Mouse (Mus musculus) adrenal gland, postnatal 10 days (tissue): ENCODE results near the gene Mtm1. TPM values are rescaled to one million over a fixed set of nuclear protein-coding genes. Genes with fewer than 3 reads are reported as not detected.

Experiments
- DNase-seq: peaks from one replicate; pipeline ENCODE4 v3.0.0; 2021; ENCODE audit warnings: mixed read lengths
- long read RNA-seq, 2 experiments: library from polyadenylated mRNA; stranded (forward); transcript quantifications; one replicate each; pipeline ENCODE4 v2.0.0; 2021
- total RNA-seq, 2 experiments: library from RNA; stranded (reverse); gene quantifications; 2 replicates each; pipeline ENCODE4 v1.2.3; 2021

Gene Mtm1
- 10 to 100 TPM; 18.2 to 32.6 TPM for total RNA-seq
- long read RNA-seq, experiment 1, transcript Mtm1-203 (15 exons, 3,379 nt) = major isoform, 11 of 17 reads
- long read RNA-seq, experiment 1, partial matches to known transcripts = 4 of 17 reads
- long read RNA-seq, experiment 1, other reads (novel, unspliced or antisense) = 2 of 17 reads
- long read RNA-seq, experiment 2, transcript Mtm1-203 (15 exons, 3,379 nt) = major isoform, 14 of 19 reads
- long read RNA-seq, experiment 2, partial matches to known transcripts = 4 of 19 reads
- long read RNA-seq, experiment 2, other reads (novel, unspliced or antisense) = 1 of 19 reads

DNA sequence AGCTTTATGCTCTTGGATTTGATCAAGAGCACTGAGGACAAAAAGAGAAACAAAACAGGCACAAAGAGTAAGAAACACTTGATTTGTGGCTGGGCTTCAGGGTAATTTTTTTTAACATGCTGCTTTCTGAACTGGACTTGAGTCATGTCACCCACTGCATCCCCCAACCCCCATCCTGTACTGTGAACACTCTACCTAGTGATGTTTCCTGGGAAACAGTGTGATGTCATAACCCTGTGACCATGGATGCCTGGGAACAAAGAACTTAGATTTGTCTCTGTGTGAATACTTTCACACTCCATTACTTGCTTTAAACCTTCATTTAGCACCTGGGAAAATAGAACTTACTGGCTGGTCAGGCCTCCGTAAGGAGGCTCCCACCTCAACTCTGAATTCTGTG, at the start of gene Mtm1:
Mtm1 (plus strand) TSS at position 301 of the 400 bp plus-strand sequence.
- no peak for DNase-seq

DNA sequence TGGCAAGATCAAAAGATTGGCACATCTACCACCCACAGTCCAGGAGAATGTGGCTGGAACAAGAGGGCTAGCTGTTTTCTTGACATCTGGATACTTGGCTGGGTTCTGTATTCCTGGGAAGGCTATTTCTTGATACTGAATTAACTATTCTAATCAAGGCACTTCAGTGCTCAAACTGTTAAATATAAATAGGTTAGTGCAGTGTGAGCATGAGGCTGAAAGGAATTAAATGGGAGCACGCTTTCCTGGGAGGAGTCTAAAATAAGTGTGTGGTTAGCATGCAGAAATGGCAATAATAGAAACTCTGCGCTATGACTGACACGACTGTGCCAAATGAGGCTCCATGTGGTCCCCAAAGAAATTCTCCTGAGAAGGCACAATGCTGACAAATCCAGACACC, 29.0 kb upstream of the Mtm1 start:
- no peak for DNase-seq

DNA sequence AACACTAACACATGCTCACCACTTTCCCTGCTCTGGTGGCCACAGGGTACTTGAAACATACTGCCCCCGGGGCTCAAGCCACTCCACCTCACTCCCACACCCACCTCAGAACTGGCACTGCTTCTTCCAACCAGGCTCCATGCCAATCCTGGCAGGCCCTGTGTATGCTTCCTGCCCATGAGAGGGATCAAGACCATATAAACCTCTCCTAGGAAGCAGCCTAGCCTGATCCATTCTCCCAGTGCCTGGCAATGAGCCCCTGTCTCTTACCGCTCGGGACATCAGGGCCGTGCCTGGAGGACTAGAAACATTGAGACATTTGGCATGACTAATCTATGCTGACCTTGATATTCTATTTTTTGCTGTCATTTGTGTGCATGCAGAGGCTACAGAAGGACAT, 26.9 kb upstream of the Mtm1 start:
- DNase-seq = peak; percentile 63

DNA sequence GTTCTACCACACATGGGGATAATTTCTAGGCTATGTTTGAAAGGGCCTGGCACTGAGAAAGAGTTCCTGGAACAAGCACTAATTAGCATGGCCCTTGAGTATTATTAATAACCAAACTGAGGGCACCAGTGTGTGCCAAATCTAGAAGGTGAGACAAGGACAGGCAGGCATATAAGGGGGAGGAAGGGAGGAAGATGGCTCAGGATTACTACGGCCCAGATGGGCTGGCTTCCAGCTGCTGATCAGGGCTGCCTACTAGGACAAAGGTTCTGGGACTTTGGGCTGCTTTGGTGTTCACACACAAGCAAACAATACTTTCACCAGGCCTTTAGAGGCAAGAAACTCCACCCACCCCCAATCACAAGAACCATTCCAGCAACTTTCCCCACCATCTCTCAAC, 24.2 kb upstream of the Mtm1 start:
- DNase-seq = peak; percentile 44

DNA sequence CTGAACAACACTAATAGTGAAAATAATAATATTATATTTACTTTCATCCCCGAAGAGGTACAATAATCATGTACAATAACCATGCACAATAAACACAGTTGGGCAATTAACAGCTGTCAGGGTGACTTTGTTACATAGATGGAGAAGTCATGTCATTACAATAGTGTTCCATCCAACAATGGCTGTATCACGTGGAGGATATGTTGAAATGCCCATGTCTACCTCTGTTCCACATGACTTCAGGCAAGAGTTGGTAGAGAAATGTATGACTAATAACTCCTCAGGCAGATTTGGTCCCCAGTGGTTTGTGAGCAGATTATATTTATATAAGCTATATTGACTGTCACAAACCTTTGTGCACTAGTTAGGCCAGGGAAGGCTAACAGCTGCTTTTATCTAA, 5.8 kb upstream of the Mtm1 start:
- DNase-seq = no peak

DNA sequence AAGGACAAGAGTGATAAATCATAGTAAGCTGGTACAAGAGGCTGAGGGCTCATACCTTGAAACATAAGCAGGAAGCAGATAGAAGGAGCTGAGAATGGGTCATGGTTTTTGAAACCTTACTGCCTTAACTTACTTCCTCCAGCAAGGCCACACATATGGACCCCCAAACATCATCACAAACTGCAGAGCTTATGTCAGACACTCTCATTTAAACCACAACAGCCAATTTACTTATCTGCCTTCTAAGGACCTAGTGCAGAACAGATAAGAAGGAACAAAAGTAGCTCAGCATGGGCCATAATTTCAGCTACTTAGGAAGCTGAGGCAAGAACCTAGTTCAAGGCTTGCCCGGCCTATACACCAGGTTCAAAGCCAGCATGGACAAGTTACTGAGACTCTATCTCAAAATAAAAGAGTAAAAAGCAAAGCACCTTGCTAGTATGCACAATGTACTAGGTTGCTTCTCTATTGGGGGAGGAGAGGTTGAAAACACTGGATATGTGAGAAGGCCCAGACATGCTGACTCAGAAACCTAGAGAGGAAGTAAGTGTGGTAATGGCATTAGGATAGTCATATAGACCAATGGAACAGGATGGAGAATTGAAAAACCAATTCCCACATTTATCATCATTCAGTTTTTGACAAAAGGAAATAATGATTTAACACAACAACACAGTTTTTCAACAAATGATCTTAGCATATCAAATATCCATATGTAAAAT, 4.6 kb upstream of the Mtm1 start:
- no peak for DNase-seq

DNA sequence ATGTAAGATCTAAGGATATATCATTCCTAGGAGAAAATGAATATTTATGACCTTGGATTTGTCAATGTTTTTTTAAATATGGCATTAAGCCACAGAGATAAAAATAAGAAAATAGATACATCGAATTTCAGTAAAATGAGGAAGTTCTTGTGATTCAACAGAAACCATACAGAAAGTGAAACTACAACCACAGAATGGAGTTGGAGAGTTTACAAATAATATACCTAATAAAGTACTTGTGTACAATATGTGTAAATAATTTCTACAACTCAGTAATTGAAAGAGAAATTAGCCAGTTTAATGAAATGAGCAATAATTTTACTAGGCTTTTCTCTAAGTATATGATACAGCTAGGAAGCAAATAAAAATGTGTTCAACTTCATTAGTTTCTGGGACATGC, 4.0 kb upstream of the Mtm1 start:
- DNase-seq = no peak

DNA sequence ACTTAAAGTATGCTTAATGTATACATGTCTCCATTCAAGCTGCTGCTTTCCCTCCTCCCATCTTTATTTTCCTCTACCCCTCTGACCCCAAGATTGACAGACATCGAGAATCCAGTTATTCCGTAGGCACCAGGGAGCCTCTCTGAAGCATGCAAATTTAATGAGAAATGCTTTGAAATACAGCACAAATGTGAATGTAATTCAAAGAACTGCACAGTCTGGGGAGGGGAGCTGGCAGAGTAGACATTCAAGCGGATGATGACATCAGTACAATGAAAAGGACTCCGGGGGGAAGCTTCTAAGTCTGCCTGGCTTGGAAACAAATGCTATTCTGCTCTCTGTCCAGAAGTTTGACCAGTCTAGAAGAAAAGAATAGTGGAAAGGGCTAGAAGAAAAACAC, 2.3 kb downstream of the Mtm1 start:
- no peak for DNase-seq

DNA sequence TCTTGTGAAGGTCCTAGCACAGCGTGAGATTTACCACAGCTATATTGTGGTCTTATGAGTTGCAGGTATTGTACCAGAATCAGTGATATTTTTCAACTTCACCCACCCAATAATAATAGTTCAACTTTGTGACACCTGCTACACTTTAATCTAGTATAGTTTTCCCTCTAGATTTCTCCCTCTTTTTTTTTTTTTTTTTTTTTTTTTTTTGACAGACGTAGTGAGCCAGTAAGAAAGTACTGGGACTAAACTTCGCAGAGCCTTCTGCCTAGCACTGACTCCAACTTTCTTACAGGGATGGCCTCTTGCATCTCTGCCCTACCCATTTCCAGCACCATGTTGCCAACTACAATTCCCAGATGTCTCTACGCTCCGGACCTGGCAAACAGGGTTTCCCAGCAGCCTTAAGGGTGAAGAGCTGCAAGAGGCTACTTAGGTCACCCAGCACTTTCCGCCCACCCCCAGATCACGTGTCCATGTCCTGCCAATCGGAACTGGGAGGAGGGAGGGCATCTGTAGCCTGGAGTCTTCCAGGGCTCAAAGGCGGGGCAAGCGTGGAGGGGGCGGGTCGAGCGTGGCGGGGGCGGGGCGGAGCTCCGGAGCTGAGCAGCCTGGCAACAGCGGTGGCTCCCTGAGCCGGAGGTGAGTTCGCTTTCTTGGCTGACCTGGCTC, 4.0 kb downstream of the Mtm1 start:
- peak; percentile 89 for DNase-seq

DNA sequence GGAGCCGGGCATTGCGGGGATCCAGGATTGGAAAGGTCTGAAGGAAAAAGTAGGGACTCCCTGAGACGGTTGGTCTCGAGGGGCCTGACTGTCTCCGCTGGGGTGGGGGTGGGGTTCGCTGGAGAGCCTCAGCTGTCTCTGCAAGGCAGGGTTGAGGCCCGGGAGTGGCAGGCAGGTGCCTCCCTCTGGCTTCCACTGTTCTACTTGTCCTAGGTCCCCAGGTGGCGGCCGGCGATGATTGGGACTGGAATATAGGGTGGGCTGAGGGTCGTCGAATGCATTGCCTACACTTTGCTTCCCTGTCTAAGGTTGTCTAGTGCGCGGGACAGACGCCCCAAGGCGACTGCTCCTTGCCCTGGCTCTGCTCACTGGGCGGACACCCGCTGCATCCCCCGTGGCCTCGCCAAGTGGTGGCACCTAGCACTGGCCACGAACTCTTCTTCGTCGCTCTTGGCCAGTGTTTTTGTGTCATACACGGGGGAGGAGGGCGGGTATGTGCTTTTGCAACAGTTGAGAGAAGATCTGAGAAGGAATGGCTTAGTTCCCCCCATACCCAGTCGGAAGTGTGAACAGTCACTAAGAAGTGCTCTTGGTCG, 4.6 kb downstream of the Mtm1 start:
- peak; percentile 41 for DNase-seq

DNA sequence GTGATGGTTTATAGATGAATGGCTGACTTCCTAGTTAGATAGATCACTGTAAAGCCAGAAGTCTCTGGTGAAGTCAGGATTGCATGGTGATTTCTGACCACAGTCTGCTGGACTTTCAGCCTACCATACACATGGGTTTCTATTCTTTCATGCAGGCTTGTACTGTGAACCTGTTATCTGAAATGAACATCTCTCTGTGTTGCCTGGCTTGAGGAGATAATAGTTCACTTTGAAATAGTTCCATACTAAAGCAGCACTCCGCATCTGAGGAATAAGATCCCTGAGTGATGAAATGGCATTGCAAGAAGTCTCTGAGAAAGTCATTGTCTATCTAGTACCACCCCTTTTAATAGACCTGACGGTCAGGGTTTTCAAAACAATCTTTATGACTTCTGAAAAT, 6.3 kb downstream of the Mtm1 start:
- DNase-seq = no peak

DNA sequence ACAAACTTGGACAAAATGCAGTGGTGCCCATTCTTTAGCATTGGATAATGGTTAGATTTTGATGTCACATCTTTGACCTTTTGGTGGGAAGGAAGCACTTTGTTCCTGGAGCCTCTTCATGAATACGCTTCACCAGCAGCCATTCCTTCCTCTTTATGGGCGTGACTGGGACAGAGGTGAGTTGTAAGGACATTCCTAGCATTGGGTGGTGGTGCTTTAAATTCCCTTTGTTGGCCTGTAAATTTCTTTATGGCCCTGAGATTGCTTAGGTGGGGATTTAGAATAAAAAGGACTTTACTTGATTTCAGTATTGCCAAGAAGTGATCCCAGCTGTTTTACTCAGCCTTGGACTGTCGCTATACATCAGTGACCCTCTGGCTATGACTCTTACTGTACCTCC, 8.3 kb downstream of the Mtm1 start:
- no peak for DNase-seq

DNA sequence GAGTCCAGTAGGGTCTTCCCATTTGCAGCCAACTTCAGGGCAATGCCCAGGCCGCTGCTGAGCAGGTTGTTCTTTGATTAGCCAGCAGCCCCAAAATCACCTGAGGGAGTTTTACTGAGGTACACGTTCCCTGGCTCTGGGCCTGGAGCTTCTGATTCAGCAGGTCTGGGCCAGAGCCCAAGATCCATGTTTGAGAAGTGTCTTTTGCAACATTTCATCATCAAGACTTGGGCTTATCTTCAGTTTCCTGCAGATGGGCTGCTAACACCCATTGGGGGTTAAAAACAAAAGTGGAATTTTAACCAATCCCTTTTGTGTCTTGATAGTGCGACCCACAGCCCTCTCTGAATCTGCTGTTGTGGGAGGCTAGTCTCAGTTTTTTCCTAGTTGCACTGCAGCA, 10.3 kb downstream of the Mtm1 start:
- peak; percentile 37 for DNase-seq

DNA sequence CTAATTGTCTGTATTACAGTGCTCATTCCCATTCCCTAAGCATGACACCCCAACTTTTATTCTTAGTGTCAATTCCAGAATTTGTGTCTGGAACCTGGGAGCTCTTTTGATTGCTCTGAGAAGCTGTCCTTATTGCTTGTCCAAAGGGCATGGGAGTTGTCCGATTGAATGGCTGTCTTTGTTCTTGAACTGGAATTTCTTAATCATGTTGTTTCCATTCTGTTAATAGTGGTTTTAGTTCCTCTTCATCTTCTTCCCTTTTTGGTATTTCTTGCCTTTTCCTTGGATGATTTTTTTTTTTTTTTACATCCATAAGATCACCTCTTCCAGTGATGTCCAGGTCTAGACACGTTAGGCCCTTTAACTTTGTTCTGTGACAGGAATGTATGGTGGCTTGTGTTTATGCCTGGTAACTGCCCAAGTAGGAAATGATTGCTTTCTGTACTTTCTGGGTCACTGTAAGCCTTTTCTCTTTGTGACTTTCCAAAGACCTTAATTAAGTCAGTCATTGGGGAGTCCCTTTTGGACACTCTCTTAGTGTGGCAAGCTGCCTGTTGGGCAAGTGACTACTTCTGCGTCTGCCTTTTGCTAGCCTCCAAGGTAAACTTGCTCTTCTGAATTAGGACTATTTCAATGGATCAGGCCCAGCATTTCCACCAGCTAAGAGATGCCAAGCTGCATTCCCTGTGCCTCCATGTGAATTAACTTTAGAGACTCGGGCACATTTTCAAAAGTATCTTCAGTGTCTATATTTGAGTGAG, 12.3 kb downstream of the Mtm1 start:
- peak; percentile 20 for DNase-seq

DNA sequence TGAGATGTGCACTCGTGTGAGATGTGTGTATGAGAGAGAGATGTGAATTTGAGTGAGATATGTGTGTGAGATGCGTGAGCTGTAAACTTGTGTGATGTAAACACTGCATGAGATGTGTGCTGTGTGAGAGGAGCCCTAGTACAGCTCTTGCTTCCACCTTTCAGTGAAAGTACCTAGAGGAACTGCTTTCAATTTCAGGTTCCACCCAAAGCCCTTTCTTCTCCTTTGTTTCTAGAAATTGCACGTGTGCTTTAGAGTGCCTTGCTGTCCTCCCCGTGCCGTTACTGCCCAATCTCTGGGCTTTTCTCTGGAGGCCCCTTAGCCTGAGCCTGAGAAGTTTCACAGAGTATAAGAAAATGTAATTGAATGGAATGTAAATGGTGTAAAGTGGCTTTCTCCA, 16.3 kb downstream of the Mtm1 start:
- no peak for DNase-seq

DNA sequence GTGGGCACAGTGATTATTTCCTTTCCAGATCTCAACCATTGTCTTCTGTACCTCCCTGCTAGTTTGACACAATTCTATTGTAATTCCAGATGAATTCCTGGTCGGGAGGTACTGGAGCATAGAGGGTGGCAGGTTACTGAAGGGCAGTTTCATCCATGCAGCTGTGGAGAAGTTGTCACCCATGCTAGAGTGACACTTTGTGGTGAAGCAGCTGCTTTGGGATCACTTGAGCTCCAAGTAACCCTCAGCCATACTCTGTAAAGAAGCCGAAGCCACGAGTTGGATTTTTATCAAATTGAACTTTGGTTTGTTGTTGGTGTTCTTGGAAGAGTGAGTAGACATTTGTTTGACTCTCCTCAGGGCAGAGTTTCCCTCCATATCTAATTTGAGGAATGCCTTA, 17.6 kb downstream of the Mtm1 start:
- DNase-seq = no peak

DNA sequence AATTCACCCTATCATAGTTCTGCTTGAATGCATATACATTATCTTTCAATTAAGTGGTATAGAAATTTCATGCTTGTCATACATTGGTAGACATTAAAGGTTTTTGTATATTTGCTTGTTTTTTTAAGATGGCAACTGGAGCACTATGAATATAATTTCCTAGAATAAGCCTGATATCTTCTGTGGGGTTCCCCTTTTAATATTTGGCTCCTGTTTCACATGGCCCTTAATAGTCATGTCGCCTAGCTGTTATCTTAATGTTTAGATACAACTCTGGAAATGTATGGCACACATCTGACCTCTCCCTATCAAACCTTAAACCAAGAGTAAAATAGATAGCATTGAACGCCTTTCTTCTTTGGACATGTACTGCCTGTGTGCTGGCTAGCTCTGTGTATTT, 20.3 kb downstream of the Mtm1 start:
- no peak for DNase-seq

DNA sequence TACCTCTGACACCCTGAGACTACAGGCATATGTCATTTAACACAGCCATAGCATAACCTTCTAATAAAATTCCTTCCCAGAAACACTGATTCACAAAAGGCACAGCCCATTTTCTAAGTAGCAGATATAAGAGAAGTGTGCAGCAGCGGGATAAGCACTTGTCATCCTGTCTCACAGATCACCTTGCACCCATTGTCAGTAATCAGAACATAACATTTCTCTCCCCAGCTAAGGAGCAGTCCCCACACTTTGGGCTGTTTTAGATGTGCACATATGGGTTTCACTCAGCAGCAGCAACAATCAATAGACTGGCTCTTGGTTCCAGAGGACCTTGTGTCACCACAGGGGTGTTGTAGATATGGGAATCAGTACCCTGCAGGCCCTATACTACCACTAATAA, 45.9 kb downstream of the Mtm1 start:
- DNase-seq = no peak

DNA sequence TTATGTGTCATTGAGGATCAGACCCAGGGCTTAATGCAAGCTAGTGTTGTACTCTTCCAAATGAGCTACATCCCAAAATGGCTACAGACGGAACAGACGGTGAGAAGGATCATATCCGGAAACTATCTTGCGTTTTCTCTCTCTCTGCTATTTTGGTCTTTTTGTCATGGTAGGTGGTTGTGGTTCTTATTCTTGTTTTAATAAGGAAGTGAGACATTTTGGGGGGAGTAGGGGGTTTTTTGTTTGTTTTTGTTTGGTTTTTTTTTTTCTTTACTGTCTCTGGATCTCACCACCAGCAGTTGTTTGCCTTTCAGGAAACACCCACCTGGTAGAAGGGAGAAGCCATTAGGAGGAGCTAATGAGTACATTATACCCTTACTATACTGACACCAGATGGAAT, 50.3 kb downstream of the Mtm1 start:
- DNase-seq = no peak

DNA sequence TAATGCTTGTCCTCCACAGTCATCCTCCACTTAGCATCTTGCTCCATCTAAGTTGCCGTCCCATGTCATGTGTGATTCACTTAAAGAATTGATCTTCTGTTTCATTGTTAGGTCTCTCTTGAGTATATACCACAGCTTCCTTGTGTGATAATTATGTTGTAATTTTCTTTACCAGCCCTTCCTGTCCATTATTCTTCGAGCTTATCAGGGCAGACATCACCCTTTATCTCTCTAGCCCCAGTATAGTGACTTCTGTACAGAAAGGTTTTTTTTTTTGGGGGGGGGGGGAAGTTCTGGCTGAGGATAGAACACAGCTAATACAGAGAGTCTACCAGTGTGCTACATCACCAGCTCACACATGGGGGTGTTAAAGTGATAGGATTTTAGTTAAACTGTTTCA, 53.7 kb downstream of the Mtm1 start:
- no peak for DNase-seq

DNA sequence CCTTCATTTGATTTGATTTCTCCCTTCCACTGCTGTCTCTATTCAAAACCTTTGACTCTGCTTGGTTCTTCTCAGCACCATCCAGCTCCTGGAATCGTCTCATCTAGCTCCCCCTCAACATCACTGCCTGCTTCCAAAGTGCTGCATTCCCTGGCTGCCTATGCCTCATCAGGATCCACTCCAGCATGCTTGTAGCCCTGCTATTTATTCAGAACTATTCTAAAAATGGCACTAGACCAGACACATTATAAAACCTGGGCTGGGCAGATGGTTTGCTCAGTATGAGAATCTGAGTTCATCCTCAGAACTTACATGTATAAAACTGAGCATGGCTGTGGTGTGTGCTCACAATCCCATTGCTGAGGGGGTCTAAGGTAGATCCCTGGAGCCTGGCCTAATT, 58.4 kb downstream of the Mtm1 start:
- no peak for DNase-seq

DNA sequence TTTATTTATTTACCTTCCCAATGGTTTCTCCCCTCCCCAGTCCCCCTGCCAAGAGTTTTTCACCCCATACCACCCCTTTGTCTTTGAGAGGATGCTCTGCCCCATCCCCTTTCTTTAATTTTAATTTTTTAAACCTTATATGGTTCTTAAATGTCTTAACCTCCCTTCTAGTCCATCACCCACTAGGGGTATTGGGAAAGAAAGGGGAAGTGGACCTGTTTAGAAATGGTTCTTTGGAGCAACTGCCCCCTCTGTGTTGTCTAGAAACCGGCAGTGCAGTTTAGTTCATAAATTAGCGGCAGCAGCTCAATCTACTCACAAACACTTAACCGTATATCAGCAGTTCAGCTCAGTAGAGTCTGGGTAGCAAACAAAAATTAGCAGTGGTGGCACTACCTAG, 63.6 kb downstream of the Mtm1 start:
- DNase-seq = no peak

DNA sequence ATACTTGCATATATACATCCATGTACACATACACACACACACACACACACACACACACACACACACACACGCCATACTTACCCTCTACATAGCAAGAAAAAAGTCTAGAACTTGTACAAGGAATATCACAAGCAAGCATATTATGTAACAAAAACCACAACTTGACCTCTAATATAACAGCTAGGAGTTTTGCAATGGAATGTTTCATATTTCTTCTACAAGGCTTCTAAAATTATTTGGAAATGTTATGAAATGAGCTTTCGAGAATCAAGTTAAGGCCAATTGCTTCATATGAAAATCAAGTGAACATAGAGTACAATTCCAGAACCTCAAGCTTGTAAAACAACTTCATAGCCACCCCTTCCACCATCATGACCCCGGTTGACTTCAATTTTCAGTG, 74.9 kb downstream of the Mtm1 start:
- DNase-seq = no peak
